Mouse (Mus musculus) small intestine, adult 2 months (tissue): ENCODE results near the gene Slc35g2. TPM values are rescaled to one million over a fixed set of nuclear protein-coding genes. Genes with fewer than 3 reads are reported as not detected.

Source experiments
- H3K27ac ChIP-seq: fragments of 200-500 bp; 2 replicates; pipeline ENCODE4 v1.5.1; 2012; ENCODE audit warnings: low read depth, low read length, control low read depth, inconsistent platforms; ENCODE audit not compliant: insufficient read depth
- H3K27me3 ChIP-seq: fragments of 200-500 bp; 2 replicates; pipeline ENCODE4 v1.6.1; 2012; ENCODE audit warnings: mild to moderate bottlenecking, moderate library complexity, low read length, inconsistent platforms; ENCODE audit not compliant: control insufficient read depth, insufficient read depth
- H3K36me3 ChIP-seq: fragments of 200-500 bp; 2 replicates; pipeline ENCODE4 v1.6.1; 2012; ENCODE audit warnings: mild to moderate bottlenecking, low read length, control low read depth, inconsistent platforms; ENCODE audit not compliant: control insufficient read depth, insufficient read depth
- H3K4me1 ChIP-seq: fragments of 200-500 bp; 2 replicates; pipeline ENCODE4 v1.6.1; 2012; ENCODE audit warnings: low read length, inconsistent platforms, mixed read lengths; ENCODE audit not compliant: control insufficient read depth, insufficient read depth, insufficient read length
- H3K4me3 ChIP-seq: fragments of 200-500 bp; 2 replicates; pipeline ENCODE4 v1.5.1; 2012; ENCODE audit warnings: low read depth, mild to moderate bottlenecking, control low read depth, inconsistent platforms, low read length, moderate library complexity
- CTCF ChIP-seq: fragments of 200-500 bp; IDR thresholded peaks from 2 replicates; pipeline ENCODE4 v1.5.1; 2012; ENCODE audit warnings: low read depth, mild to moderate bottlenecking, control low read depth, inconsistent platforms, low read length, moderate library complexity, mixed read lengths; ENCODE audit not compliant: insufficient replicate concordance, insufficient read length; ENCODE audit errors: extremely low read depth
- POLR2A ChIP-seq: fragments of 200-500 bp; IDR thresholded peaks from 2 replicates; pipeline ENCODE4 v1.6.1; 2012; ENCODE audit warnings: low read depth, mild to moderate bottlenecking, control low read depth, inconsistent platforms, low read length, moderate library complexity
- whole genome bisulfite sequencing: fragments of 180-500 bp; shearing (Covaris S2); methylation state at CpG from one replicate; pipeline ENCODE4 v1.1.7; 2018; 5-methylcytosine and 5-hydroxymethylcytosine counted together
- polyA plus RNA-seq: library from polyadenylated mRNA; depleted of rRNA; stranded (reverse); fragments of >200 nt; gene quantifications from 2 replicates; pipeline ENCODE4 v1.2.3, GENCODE M21; 2012

The Slc35g2 gene
- polyA plus RNA-seq, 1 experiment: 0.47 TPM

- no peak for TF ChIP-seq POLR2A
- TF ChIP-seq CTCF: no peak
- no peaks in the 10 kb centered on the region for H3K4me1 ChIP-seq
- no peaks in the 10 kb centered on the region for H3K27me3 ChIP-seq
Measured at GRCm38 (mm10) chr9:100558991-100559390, 11.9 kb downstream of the Slc35g2 start.

DNA sequence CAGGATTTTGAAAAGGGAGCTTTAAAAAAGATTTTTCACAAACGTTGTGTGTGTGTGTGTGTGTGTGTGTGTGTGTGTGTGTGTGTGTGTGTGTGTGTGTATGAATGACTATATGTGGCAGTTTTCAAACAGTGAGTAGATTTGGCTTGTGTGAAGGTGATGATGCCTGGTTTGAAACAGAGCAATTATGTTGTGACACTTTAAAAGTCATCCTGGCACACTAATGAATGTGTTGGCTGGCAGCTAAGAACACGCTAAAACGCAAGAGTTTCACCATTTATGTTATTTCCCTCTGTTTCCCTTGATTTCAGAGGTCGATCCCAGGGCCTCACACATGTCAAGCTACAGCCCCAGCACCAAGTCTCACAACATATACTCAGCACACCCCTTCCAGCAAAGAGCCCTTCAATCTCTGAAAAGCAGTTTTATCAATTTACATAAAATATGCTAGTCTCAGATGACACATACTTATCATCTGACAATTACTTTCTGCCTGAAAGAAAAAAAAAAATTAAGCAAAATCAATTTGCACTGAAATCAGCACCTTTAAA, 12.8 kb downstream of the Slc35g2 start:
- TF ChIP-seq POLR2A (no peak), CTCF (no peak)
- H3K27ac ChIP-seq: no peak overlapping the region
- no peak overlapping the region for H3K4me3 ChIP-seq
- H3K36me3 ChIP-seq: no peaks in the 10 kb centered on the region
- H3K4me1 ChIP-seq: no peaks in the 10 kb centered on the region
- no peaks in the 10 kb centered on the region for H3K27me3 ChIP-seq
- 86% methylated on average over 4 of the region's 4 CpGs for WGBS

More at GRCm38 (mm10) chr9:100558991-100559390, 11.9 kb downstream of the Slc35g2 start:
- Histone ChIP-seq H3K27ac (no peak overlapping the region), H3K4me3 (no peak overlapping the region), H3K36me3 (no peaks in the 10 kb centered on the region)

GRCm38 (mm10) chr9:100555686-100556085, 15.2 kb downstream of the Slc35g2 start:
- 26% methylated on average over 5 of the region's 5 CpGs for WGBS
- Histone ChIP-seq H3K4me3 (no peak overlapping the region), H3K36me3 (no peaks in the 10 kb centered on the region), H3K4me1 (no peaks in the 10 kb centered on the region), H3K27me3 (no peaks in the 10 kb centered on the region), H3K27ac (no peak overlapping the region)
- no peak for TF ChIP-seq CTCF
- TF ChIP-seq POLR2A: no peak

DNA sequence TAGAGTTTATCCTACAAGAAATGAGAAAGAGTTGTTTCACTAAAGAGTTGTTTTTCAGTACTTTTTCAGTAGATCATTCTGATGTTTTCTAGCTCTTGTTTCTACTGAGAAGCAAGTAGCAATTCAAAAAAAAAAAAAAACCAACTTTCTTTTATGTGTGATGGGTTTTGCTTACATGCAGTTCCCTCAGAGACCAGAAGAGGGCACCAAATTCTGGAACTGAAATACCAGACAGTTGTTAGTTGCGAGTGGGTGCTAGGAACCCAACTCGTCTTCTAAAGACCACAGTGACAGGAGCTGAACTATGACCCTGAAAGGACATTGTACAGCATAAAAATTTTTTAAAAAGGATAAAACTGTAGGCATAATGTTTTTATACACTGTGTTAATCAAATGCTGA, 22.6 kb downstream of the Slc35g2 start:
- Histone ChIP-seq H3K27ac (no peak overlapping the region), H3K4me1 (no peaks in the 10 kb centered on the region; the same call in 1 of the 2 replicates), H3K4me3 (no peak overlapping the region), H3K27me3 (no peaks in the 10 kb centered on the region), H3K36me3 (no peaks in the 10 kb centered on the region)
- 96% methylated on average over 2 of the region's 2 CpGs for whole genome bisulfite sequencing
- TF ChIP-seq CTCF (no peak), POLR2A (no peak)

DNA sequence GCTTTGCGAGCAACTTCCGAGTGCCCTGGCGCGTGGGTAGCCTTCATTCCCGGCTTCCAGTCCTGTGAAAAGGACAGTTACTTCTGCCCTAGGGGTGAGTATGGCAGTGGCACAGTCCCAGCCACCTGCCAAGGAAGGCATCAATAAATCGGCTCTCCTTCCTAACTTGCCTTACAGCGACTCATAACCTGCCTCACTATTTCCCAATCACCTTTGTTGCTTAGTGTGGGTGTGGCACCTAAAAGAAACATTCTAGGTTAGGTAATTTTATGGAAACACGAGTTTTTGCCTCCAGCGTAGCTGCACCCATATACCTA, 24.3 kb downstream of the Slc35g2 start:
- Histone ChIP-seq H3K4me1 (no peaks in the 10 kb centered on the region; the same call in 1 of the 2 replicates), H3K4me3 (peak overlapping the region; percentile 82)
- WGBS: 2% methylated on average over 9 of the region's 9 CpGs

GRCm38 (mm10) chr9:100545715-100546593, 24.9 kb downstream of the Slc35g2 start, which contains the start of gene Nck1:
Nck1 (minus strand) TSS chr9:100546134.
- peak within 1 kb of the TSS; percentile 95 for H3K27ac ChIP-seq
- WGBS: under 1% methylated on average over 91 of the region's 93 CpGs
- H3K4me1 ChIP-seq: no peaks in the 10 kb centered on the region; the same call in 1 of the 2 replicates
- H3K4me3 ChIP-seq: peak within 1 kb of the TSS; percentile 82
- H3K27me3 ChIP-seq: no peaks in the 10 kb centered on the region
- TF ChIP-seq CTCF (peak; percentile 63), POLR2A (peak; percentile 83)
- no peaks in the 10 kb centered on the region for H3K36me3 ChIP-seq

More for the DNA sequence above, 24.3 kb downstream of the Slc35g2 start:
- H3K27me3 ChIP-seq: no peaks in the 10 kb centered on the region
- H3K36me3 ChIP-seq: no peaks in the 10 kb centered on the region
- TF ChIP-seq CTCF: peak; percentile 42; the same call in 1 of the 2 replicates
- TF ChIP-seq POLR2A: no peak
- H3K27ac ChIP-seq: peak overlapping the region; percentile 78

- no peaks in the 10 kb centered on the region; the same call in 1 of the 2 replicates for H3K4me1 ChIP-seq
- no peaks in the 10 kb centered on the region for H3K36me3 ChIP-seq
- peak overlapping the region; percentile 95 for H3K27ac ChIP-seq
- peak overlapping the region; percentile 82 for H3K4me3 ChIP-seq
- 1% methylated on average over 38 of the region's 38 CpGs for WGBS
- TF ChIP-seq CTCF: no peak
- no peak for TF ChIP-seq POLR2A
- no peaks in the 10 kb centered on the region for H3K27me3 ChIP-seq
Measured at GRCm38 (mm10) chr9:100544948-100545714, 25.8 kb downstream of the Slc35g2 start.
